ENCODE assay signal across 8 mouse cellular contexts in the genomic region with DNA sequence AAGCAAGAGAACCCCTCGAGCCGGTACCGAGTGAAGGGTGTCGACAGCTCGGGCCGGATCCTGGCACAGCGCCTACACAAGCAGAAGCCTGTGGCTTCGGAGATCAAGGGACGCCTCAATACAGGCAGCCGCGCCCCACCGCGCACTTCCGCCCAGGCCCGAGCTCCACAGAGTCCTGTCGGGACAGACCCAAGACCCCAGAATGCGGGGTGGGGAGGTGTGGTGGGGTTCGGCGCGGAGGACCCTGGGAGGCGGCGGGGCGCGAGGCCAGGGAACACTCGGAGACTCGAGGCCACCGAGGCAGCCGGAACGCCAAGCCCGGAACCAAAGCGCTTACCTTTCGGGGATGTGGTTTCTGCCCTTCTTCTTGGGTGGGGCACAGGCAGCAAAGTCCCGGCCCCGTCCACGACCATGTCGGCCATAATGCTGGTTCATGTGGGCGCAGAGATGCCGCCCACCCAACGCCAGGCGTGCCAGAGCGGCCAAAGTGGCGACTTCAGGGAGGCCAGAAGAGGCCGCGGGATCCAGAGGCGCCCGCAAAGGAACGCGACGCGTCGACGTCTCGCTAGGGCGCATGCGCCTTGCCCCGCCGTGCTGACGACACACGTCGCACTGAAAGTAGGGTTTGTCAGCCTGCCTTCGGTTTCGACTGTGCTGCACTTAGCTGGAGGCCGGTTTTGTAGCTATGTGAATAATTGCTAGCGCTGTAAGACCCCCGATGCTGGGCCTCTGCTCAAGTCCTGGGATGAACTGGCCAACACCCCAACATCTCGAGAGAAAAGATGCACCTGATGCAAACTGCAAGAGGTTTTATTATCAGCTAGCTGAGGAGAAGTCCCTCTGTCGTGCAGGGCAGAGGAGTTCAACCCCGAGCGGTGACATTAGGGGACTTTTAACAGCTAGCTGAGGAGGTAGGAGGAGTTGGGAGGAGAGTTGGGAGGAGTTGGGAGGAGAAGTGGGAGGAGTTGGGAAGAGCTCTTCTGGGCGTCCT. TPM values are rescaled to one million over a fixed set of nuclear protein-coding genes. Genes with fewer than 3 reads are reported as not detected.
DNase-seq lines count a peak whose midpoint lies in the region; ATAC-seq and TF ChIP-seq lines count a peak whose summit lies in the region.

A gene (minus strand): TSS at position 567 of the 991 bp plus-strand sequence.

- H3K9ac ChIP-seq in hindbrain, postnatal 0 days (replicated peaks; ENCODE audit: low read length) = peak within 1 kb of the TSS; percentile 77

- peak within 1 kb of the TSS; percentile 73 for H3K4me2 ChIP-seq in hindbrain, postnatal 0 days (ENCODE audit: low read depth, low read length)

- DNase-seq in WW6 (ENCODE audit: low read depth, low spot score) = peak; percentile 56
- DNase-seq in cerebellum, postnatal 4 days (ENCODE audit: low spot score in 2 of 2) = peak; percentile 80 to 93
- DNase-seq in gastrocnemius, adult 2 months = peak; percentile 95
- peak; percentile 97 for DNase-seq in hindbrain, postnatal 0 days (ENCODE audit: low spot score)
- DNase-seq in left cerebral cortex, adult 2 months (ENCODE audit: extremely low spot score in 1 of 2, low spot score in 2 of 2) = peak; percentile 92
- DNase-seq in right cerebral cortex, adult 2 months (ENCODE audit: low spot score in 2 of 2) = peak; percentile 94
- peak; percentile 94 for DNase-seq in urinary bladder, postnatal 14 days (ENCODE audit: low spot score)

- under 1% methylated on average over 65 of the region's 70 CpGs for WGBS in hindbrain, postnatal 0 days

- no peaks in the 10 kb centered on the region for H3K9me3 ChIP-seq in hindbrain, postnatal 0 days (ENCODE audit: low read length)

- H3K4me1 ChIP-seq in hindbrain, postnatal 0 days (ENCODE audit: insufficient read depth, low read length) = no peaks in the 10 kb centered on the region

- intact Hi-C loops in gastrocnemius, adult 2 months (cut with DNase I) = loop anchor here (1.0 to 5.0 kb wide), 4 partner anchors 24 to 509 kb away; a partner anchor contains a TSS
- intact Hi-C loops in left cerebral cortex, adult 2 months (cut with DNase I) = loop anchor here (5.0 kb wide), 1 partner anchor 41 kb away; no protein-coding TSS in a partner anchor

- peak; percentile 97 for ATAC-seq in hindbrain, postnatal 0 days
- ATAC-seq in megakaryocyte, adult 5-6 weeks (ENCODE audit: poor library complexity, severe bottlenecking) = peak; percentile 91

- 0 out of 2 replicates have a peak, but pooled peaks have one; percentile 0 for TF ChIP-seq CTCF in gastrocnemius, adult 2 months (IDR thresholded peaks at IDR 0.05)
- TF ChIP-seq CTCF in hindbrain, postnatal 0 days (IDR thresholded peaks at IDR 0.05; ENCODE audit: low read depth) = no peak; the same call in 1 of the 2 replicates
- no peak for TF ChIP-seq CTCF in left cerebral cortex, adult 2 months (IDR thresholded peaks at IDR 0.05)

- H3K27me3 ChIP-seq in hindbrain, postnatal 0 days (ENCODE audit: insufficient read depth, low read length) = no peaks in the 10 kb centered on the region

- peak within 1 kb of the TSS; percentile 95 for H3K4me3 ChIP-seq in gastrocnemius, adult 2 months
- H3K4me3 ChIP-seq in hindbrain, postnatal 0 days (ENCODE audit: low read length) = peak within 1 kb of the TSS; percentile 52
- peak within 1 kb of the TSS; percentile 85 for H3K4me3 ChIP-seq in left cerebral cortex, adult 2 months

- H3K36me3 ChIP-seq in hindbrain, postnatal 0 days (ENCODE audit: insufficient read depth, low read length) = no peaks in the 10 kb centered on the region; the same call in 1 of the 2 replicates

- H3K27ac ChIP-seq in gastrocnemius, adult 2 months = peak within 1 kb of the TSS; percentile 99
- H3K27ac ChIP-seq in hindbrain, postnatal 0 days = peak within 1 kb of the TSS; percentile 94
- peak within 1 kb of the TSS; percentile 97 for H3K27ac ChIP-seq in left cerebral cortex, adult 2 months

RNA-seq across cellular contexts. Expression of the gene that starts here (rescaled TPM):
- 10 to 100 TPM; 29.2 to 36.5 TPM for total RNA-seq in gastrocnemius, adult 2 months (2021)
- 57.9 and 60.6 TPM in 2 replicates for total RNA-seq in hindbrain, postnatal 0 days (2014; rRNA removed)
- polyA plus RNA-seq in hindbrain, postnatal 0 days (2015; fragmentation: Nextera tagmentation; extraction: Ambion mirVana) = 31.6 TPM in 2 replicates
- 10 to 100 TPM; 78.1 to 88.9 TPM for total RNA-seq in left cerebral cortex, adult 2 months (2021)
- 83.4 and 85.5 TPM in 2 replicates for total RNA-seq in megakaryocyte, adult 5-6 weeks (2015)
- 50.3 and 64.2 TPM in 2 replicates for total RNA-seq in megakaryocyte, adult 5-6 weeks (2017)

Comparison
In these comparisons a context has a peak if more than half of its experiments do, and no peak if none do; other contexts are left out.
1. Peak in every context shown above with its lines: DNase-seq, ATAC-seq, H3K4me3 ChIP-seq and H3K27ac ChIP-seq.